Mouse (Mus musculus): ENCODE data around the gene Gm29609.

GRCm38 (mm10) chr5:31110781-31111180, 68.9 kb downstream of the Gm29609 start:
- TF ChIP-seq CTCF (conservative IDR thresholded peaks at IDR 0.05; ENCODE audit: insufficient read depth, insufficient read length, low read depth, low read length): no peak
- no peak for TF ChIP-seq POLR2A (IDR thresholded peaks at IDR 0.05; ENCODE audit: low read depth, low read length)

Measured in kidney, adult 2 months (tissue).